Mouse (Mus musculus) hindbrain, embryonic 16.5 days (tissue): ENCODE measurements around the gene Col1a1. TPM values are rescaled to one million over a fixed set of nuclear protein-coding genes. Genes with fewer than 3 reads are reported as not detected.

Experiments
- ATAC-seq: fragments of 200-750 bp; cut with Nextera tagmentation; 2 replicates; pipeline ENCODE4 v1.8.0; 2017; ENCODE audit warnings: moderate TSS enrichment, moderate library complexity
- H3K27ac ChIP-seq: fragments of 300-500 bp; sonication (generic); 2 replicates; pipeline ENCODE4 v1.5.1; 2014; ENCODE audit warnings: low read depth, mild to moderate bottlenecking, control low read depth, low read length, moderate library complexity
- H3K27me3 ChIP-seq: fragments of 300-500 bp; sonication (generic); replicated peaks from 2 replicates; pipeline ENCODE4 v1.6.1; 2014; ENCODE audit warnings: low read length; ENCODE audit not compliant: control insufficient read depth, insufficient read depth
- H3K36me3 ChIP-seq: fragments of 300-500 bp; sonication (generic); 2 replicates; pipeline ENCODE4 v1.6.1; 2014; ENCODE audit warnings: mild to moderate bottlenecking, low read length, moderate library complexity, mixed read lengths; ENCODE audit not compliant: control insufficient read depth, insufficient read depth
- H3K4me1 ChIP-seq: fragments of 300-500 bp; sonication (generic); 2 replicates; pipeline ENCODE4 v1.6.1; 2014; ENCODE audit warnings: low read depth, low read length; ENCODE audit not compliant: control insufficient read depth, insufficient read depth
- H3K4me2 ChIP-seq: fragments of 300-500 bp; sonication (generic); 2 replicates; pipeline ENCODE4 v1.6.1; 2014; ENCODE audit warnings: mild to moderate bottlenecking, low read length, control low read depth, moderate library complexity
- H3K4me3 ChIP-seq: fragments of 300-500 bp; sonication (generic); 2 replicates; pipeline ENCODE4 v1.5.1; 2014; ENCODE audit warnings: mild to moderate bottlenecking, low read length, control low read depth, moderate library complexity
- H3K9ac ChIP-seq: fragments of 300-500 bp; sonication (generic); 2 replicates; pipeline ENCODE4 v1.6.1; 2014; ENCODE audit warnings: low read depth, mild to moderate bottlenecking, control low read depth, low read length, moderate library complexity
- H3K9me3 ChIP-seq: fragments of 300-500 bp; sonication (generic); 2 replicates; pipeline ENCODE4 v1.6.1; 2014; ENCODE audit warnings: mild to moderate bottlenecking, low read length, moderate library complexity; ENCODE audit not compliant: control insufficient read depth
- WGBS: fragments of 180-500 bp; shearing (Covaris S2); extraction: QIAGEN DNeasy Blood & Tissue Kit; methylation state at CpG from one replicate; pipeline ENCODE4 v1.1.7; 2014; 5-methylcytosine and 5-hydroxymethylcytosine counted together
- polyA plus RNA-seq: library from polyadenylated mRNA; unstranded; fragments of >200 nt; fragmentation: Nextera tagmentation; extraction: Ambion mirVana; gene quantifications from 2 replicates; pipeline ENCODE4 v1.2.1, GENCODE M21; 2015

The Col1a1 gene
- polyA plus RNA-seq, 1 experiment from 2014 or later = 105 TPM

GRCm38 (mm10) chr11:94942282-94943023 is 6.4 kb downstream of the Col1a1 start:
- Histone ChIP-seq H3K4me1 (peaks cover 6% of the 10 kb centered on the region), H3K36me3 (no peaks in the 10 kb centered on the region), H3K27ac (no peak overlapping the region), H3K4me3 (no peak overlapping the region), H3K27me3 (peaks cover 14% of the 10 kb centered on the region), H3K9me3 (no peaks in the 10 kb centered on the region), H3K9ac (no peak overlapping the region), H3K4me2 (no peak overlapping the region)
- WGBS = 55% methylated on average over 13 of the region's 13 CpGs
- no peak for ATAC-seq

GRCm38 (mm10) chr11:94943054-94943453 is 7.0 kb downstream of the Col1a1 start:
- Histone ChIP-seq H3K9ac (no peak overlapping the region), H3K4me1 (no peaks in the 10 kb centered on the region; the same call in 1 of the 2 replicates), H3K4me3 (no peak overlapping the region), H3K36me3 (no peaks in the 10 kb centered on the region), H3K9me3 (no peaks in the 10 kb centered on the region), H3K4me2 (no peak overlapping the region), H3K27ac (no peak overlapping the region), H3K27me3 (peaks cover 9% of the 10 kb centered on the region)
- 79% methylated on average over 15 of the region's 15 CpGs for WGBS
- no peak for ATAC-seq

DNA sequence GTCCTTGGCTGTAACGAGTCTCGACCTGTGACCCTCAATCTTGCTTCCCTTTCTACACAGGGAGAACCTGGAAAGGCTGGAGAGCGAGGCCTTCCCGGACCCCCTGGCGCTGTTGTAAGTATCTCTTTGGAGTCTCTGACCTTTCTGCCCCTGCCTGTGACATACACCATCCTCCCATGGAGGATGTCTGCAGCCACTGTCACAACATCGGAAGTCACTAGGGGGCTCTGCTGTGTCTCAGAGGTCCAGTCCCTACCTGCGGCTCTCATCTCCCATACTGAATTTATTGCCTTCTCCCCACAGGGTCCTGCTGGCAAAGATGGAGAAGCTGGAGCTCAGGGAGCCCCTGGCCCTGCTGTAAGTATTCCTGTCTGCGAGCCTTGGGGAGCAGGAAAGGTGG is 8.3 kb downstream of the Col1a1 start:
- no peak overlapping the region for H3K27ac ChIP-seq
- no peaks in the 10 kb centered on the region for H3K4me1 ChIP-seq
- no peak overlapping the region for H3K9ac ChIP-seq
- ATAC-seq = no peak
- 26% methylated on average over 8 of the region's 8 CpGs for WGBS
- H3K4me2 ChIP-seq = no peak overlapping the region
- no peaks in the 10 kb centered on the region; the same call in 1 of the 2 replicates for H3K27me3 ChIP-seq
- no peak overlapping the region for H3K4me3 ChIP-seq
- no peaks in the 10 kb centered on the region for H3K36me3 ChIP-seq
- H3K9me3 ChIP-seq = no peaks in the 10 kb centered on the region

GRCm38 (mm10) chr11:94945236-94945635 is 9.2 kb downstream of the Col1a1 start:
- no peaks in the 10 kb centered on the region for H3K9me3 ChIP-seq
- ATAC-seq = no peak
- no peak overlapping the region for H3K9ac ChIP-seq
- H3K27me3 ChIP-seq = no peaks in the 10 kb centered on the region; the same call in 1 of the 2 replicates
- no peaks in the 10 kb centered on the region for H3K4me1 ChIP-seq
- no peak overlapping the region for H3K27ac ChIP-seq
- H3K4me2 ChIP-seq = no peak overlapping the region
- 86% methylated on average over 12 of the region's 12 CpGs for WGBS
- H3K4me3 ChIP-seq = no peak overlapping the region
- H3K36me3 ChIP-seq = no peaks in the 10 kb centered on the region

DNA sequence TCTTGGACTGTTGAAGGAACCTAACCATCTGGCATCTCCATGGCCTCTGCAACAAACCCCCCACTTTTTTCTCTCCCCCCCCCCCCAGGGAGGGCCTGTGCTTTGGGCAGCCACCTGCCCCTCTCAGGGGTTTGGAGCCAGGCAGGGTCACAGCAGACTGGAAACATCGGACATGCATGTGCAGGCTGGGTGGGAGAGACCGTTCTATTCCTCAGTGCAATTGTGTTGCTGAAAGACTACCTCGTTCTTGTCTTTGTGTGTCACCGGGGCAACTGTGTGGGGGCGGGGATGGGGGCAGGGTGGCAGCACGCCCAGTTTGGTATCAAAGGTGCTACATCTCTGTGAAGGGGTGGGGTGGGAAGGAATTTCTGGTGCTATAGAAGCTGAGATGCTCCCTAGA is 16.1 kb downstream of the Col1a1 start:
- Histone ChIP-seq H3K4me2 (0 out of 2 replicates have a peak overlapping the region, but pooled peaks have one; percentile 5), H3K9me3 (no peaks in the 10 kb centered on the region), H3K4me3 (no peak overlapping the region), H3K4me1 (peaks cover 3% of the 10 kb centered on the region; the same call in 1 of the 2 replicates), H3K36me3 (no peaks in the 10 kb centered on the region), H3K27me3 (no peaks in the 10 kb centered on the region), H3K9ac (no peak overlapping the region), H3K27ac (no peak overlapping the region)
- ATAC-seq = no peak
- 5% methylated on average over 6 of the region's 6 CpGs for WGBS

DNA sequence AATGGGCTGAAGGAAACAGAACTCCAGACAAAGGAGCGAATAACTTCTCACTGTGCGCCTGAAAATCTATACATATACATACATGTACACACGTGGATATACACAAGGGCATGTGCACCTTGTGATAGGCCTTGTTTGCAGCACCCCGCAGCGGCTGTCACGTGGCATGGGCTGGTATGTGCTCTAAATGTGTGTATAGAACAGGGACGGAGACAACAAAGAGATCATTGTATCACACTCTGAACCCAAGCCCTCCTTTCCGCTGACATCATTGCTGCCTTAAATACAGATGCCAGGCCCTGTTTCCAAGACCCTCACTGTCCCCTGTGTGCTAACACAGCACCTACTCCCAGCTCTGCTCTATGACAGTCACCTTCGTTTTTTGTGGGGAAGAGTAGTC is 19.1 kb downstream of the Col1a1 start:
- H3K9me3 ChIP-seq = no peaks in the 10 kb centered on the region
- H3K27me3 ChIP-seq = no peaks in the 10 kb centered on the region
- WGBS = 61% methylated on average over 9 of the region's 9 CpGs
- ATAC-seq = no peak
- H3K36me3 ChIP-seq = no peaks in the 10 kb centered on the region
- no peak overlapping the region for H3K4me2 ChIP-seq
- no peak overlapping the region for H3K4me3 ChIP-seq
- peaks cover 6% of the 10 kb centered on the region; the same call in 1 of the 2 replicates for H3K4me1 ChIP-seq
- H3K9ac ChIP-seq = no peak overlapping the region
- H3K27ac ChIP-seq = no peak overlapping the region

DNA sequence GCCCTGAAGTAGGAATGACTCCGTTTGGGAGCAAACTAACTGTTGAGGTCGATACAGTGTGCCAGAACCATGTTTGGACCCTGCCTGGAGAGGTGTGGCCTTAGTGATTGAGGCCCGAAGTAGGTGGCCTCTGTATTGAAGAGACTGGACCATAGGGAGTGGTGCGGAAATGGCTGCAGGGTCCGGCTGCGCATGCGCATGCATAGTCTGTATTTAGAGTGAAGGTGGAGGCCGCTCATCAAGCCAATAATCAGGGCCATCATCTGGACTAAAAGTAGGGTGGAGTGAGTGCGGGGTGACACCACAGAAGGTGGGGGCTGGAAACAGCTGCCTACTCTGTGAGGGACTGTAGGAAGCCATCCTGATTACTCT is 21.7 kb downstream of the Col1a1 start:
- WGBS = 85% methylated on average over 9 of the region's 9 CpGs
- Histone ChIP-seq H3K9me3 (no peaks in the 10 kb centered on the region), H3K36me3 (no peaks in the 10 kb centered on the region), H3K4me2 (no peak overlapping the region), H3K27ac (no peak overlapping the region), H3K4me3 (no peak overlapping the region), H3K9ac (no peak overlapping the region), H3K27me3 (no peaks in the 10 kb centered on the region), H3K4me1 (peaks cover 3% of the 10 kb centered on the region; the same call in 1 of the 2 replicates)
- peak; percentile 32; the same call in 1 of the 2 replicates for ATAC-seq

DNA sequence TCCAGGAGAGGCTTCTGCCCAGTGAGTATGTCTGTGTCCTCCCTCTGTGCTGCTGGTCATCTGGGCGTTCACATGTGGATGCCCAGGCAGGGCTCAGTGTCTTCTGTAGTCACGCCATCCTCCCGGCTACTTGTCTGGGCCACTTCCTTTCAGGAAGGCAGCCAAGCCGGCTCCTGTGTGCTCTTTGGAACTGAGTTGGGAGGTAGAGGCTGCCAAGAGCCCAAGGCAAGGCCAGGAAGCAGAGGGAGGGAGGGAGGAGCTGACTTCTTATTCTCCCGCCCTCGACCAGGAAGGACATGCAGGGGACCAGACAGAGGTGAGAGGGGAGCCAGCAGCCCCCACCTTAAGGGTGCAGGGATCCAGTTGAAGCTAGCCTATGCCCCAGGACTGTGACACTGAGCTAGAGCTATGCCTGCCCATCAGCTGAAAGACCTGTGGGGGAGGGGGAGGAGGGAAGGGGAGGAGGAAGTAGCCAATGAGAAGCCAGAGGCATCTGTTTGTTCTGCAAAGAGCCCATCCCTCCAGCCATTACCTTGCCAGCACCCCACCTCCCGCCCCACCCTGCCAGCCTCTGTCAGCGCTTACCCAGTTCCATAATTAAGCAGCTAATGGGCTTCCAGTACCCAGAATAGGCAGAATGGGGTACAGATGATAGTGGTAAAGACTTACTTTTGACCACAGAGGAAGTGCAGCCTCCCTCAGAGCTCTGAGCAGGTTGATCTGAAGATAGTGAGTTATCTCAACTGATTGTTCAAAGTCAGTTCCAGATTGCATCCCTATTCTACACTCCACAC is 22.2 kb downstream of the Col1a1 start:
- Histone ChIP-seq H3K36me3 (no peaks in the 10 kb centered on the region), H3K9me3 (no peaks in the 10 kb centered on the region), H3K4me1 (peaks cover 3% of the 10 kb centered on the region; the same call in 1 of the 2 replicates), H3K27ac (peak overlapping the region; percentile 31; the same call in 1 of the 2 replicates), H3K4me2 (peak overlapping the region; percentile 18; the same call in 1 of the 2 replicates), H3K4me3 (no peak overlapping the region), H3K27me3 (no peaks in the 10 kb centered on the region), H3K9ac (no peak overlapping the region)
- ATAC-seq = peak; percentile 89
- WGBS = 19% methylated on average over 8 of the region's 8 CpGs

DNA sequence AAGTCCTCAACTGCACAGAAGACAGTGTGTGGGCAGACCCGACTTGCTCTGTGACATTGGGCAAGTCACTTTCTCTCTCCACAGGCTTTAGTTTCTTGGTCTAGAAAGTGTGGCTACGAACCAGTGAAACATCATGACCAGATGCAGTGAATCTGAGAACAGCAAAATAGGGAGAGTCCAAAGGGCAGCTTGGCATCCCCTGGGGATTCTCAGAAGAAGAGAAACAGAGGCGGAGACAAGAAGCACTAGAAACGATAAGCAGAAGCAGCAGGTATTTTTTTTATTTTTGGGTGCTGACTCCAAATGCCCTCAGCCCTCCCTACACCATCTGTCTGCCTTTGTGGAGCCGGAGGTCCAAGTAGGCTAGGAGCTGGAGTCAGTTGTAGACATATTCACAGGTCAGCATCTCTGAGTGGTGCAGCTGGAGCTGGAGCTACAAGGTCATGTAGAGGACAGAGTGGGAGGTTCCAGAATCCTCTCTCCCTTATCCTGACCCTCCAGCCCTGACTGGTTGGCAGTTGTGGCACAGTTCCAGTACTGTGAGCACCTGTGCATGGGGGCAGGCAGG is 26.6 kb downstream of the Col1a1 start:
- Histone ChIP-seq H3K9ac (no peak overlapping the region), H3K4me2 (no peak overlapping the region), H3K36me3 (no peaks in the 10 kb centered on the region), H3K9me3 (no peaks in the 10 kb centered on the region), H3K27me3 (no peaks in the 10 kb centered on the region), H3K4me3 (no peak overlapping the region), H3K27ac (no peak overlapping the region), H3K4me1 (peaks cover 3% of the 10 kb centered on the region; the same call in 1 of the 2 replicates)
- ATAC-seq = no peak
- WGBS = 74% methylated on average over 5 of the region's 5 CpGs
